Mouse (Mus musculus) stomach, postnatal 0 days (tissue): ENCODE measurements around the gene Ergic2. TPM values are rescaled to one million over a fixed set of nuclear protein-coding genes. Genes with fewer than 3 reads are reported as not detected.

Source experiments
- ATAC-seq: fragments of 200-750 bp; cut with Nextera tagmentation; 2 replicates; pipeline ENCODE4 v1.8.0; 2017; ENCODE audit not compliant: low FRiP score, low TSS enrichment
- DNase-seq: peaks from one replicate; pipeline ENCODE4 v3.0.0-alpha.2; 2016; ENCODE audit warnings: low spot score
- H3K27ac ChIP-seq: fragments of 300-500 bp; sonication (generic); replicated peaks from 2 replicates; pipeline ENCODE4 v1.5.1; 2014; ENCODE audit warnings: mild to moderate bottlenecking, control low read depth
- H3K27me3 ChIP-seq: fragments of 300-500 bp; sonication (generic); 2 replicates; pipeline ENCODE4 v1.6.1; 2014; ENCODE audit warnings: low read length; ENCODE audit not compliant: control insufficient read depth, insufficient read depth
- H3K36me3 ChIP-seq: fragments of 300-500 bp; sonication (generic); 2 replicates; pipeline ENCODE4 v1.6.1; 2014; ENCODE audit warnings: low read length, mixed read lengths; ENCODE audit not compliant: control insufficient read depth, insufficient read depth
- H3K4me1 ChIP-seq: fragments of 300-500 bp; sonication (generic); replicated peaks from 2 replicates; pipeline ENCODE4 v1.6.1; 2014; ENCODE audit warnings: antibody characterized with exemption; ENCODE audit not compliant: control insufficient read depth, insufficient read depth
- H3K4me2 ChIP-seq: fragments of 300-500 bp; sonication (generic); replicated peaks from 2 replicates; pipeline ENCODE4 v1.6.1; 2014; ENCODE audit warnings: low read depth, mild to moderate bottlenecking, control low read depth, moderate library complexity
- H3K4me3 ChIP-seq: fragments of 300-500 bp; sonication (generic); 2 replicates; pipeline ENCODE4 v1.5.1; 2014; ENCODE audit warnings: low read depth, low read length, control low read depth
- H3K9ac ChIP-seq: fragments of 300-500 bp; sonication (generic); 2 replicates; pipeline ENCODE4 v1.6.1; 2014; ENCODE audit warnings: mild to moderate bottlenecking, low read length, control low read depth, mixed read lengths
- H3K9me3 ChIP-seq: fragments of 300-500 bp; sonication (generic); 2 replicates; pipeline ENCODE4 v1.6.1; 2016; ENCODE audit warnings: low read length; ENCODE audit not compliant: control insufficient read depth
- CTCF ChIP-seq: IDR thresholded peaks from 2 replicates; pipeline ENCODE4 v1.5.1; 2016; ENCODE audit warnings: antibody characterized with exemption, low read depth, mild to moderate bottlenecking, moderate library complexity
- EP300 ChIP-seq: optimal IDR thresholded peaks from 2 replicates; pipeline ENCODE3; 2016; ENCODE audit warnings: antibody characterized with exemption
- WGBS: fragments of 180-500 bp; shearing (Covaris S2); extraction: QIAGEN DNeasy Blood & Tissue Kit; methylation state at CpG from one replicate; pipeline ENCODE4 v1.1.7; 2014; 5-methylcytosine and 5-hydroxymethylcytosine counted together
- polyA plus RNA-seq: library from polyadenylated mRNA; unstranded; fragments of >200 nt; fragmentation: Nextera tagmentation; extraction: Ambion mirVana; gene quantifications from 2 replicates; pipeline ENCODE4 v1.2.1, GENCODE M21; 2015

Gene Ergic2
- polyA plus RNA-seq, 1 experiment from 2014 or later = 148 TPM

DNA sequence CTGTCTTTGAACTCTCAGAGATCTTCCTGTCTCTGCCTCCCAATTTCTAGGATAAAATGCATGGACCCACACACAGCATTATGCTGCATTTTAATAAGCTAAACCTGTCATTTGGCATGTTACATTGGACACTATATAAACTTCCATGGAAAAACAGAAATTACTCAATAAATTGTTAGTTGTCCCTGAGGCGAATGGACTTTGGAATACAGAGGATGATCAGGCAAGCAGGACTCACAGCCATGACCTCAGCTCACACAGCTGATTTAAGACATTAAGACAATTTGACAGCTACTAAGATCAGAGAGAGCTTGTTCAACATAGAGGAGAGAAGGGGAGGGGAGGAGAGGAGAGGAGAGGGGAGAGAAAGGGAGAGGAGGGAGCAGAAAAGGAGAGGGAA lies 69.8 kb downstream of the Ergic2 start:
- no peak overlapping the region for H3K9ac ChIP-seq
- no peak overlapping the region for H3K4me2 ChIP-seq
- WGBS = 86% methylated on average over 1 of the region's 1 CpGs
- no peak overlapping the region for H3K27ac ChIP-seq
- no peak overlapping the region for H3K4me3 ChIP-seq
- no peaks in the 10 kb centered on the region for H3K9me3 ChIP-seq
- DNase-seq (no peak), ATAC-seq (no peak)
- no peaks in the 10 kb centered on the region for H3K36me3 ChIP-seq
- no peaks in the 10 kb centered on the region for H3K4me1 ChIP-seq
- TF ChIP-seq CTCF (no peak), EP300 (no peak)
- no peaks in the 10 kb centered on the region for H3K27me3 ChIP-seq

DNA sequence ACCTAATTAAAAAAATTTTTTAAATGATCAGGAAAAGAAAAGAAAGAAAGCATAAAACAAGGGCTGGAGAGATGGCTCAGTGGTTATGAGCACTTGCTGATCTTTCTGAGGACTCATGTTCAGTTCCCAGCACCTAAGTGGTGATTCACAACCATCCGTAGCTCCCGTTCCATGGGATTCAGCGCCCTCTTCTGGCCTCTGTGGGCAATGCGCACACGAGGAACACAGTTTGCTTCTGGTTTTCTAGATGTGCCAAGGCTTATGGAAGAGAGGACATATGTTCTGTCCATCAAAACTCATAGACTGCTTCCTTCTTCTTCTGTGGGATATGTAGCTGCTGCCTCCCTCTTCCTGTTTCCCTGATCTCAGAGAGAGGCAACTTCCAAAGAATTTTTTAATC lies 70.3 kb downstream of the Ergic2 start:
- no peak for ATAC-seq
- 79% methylated on average over 5 of the region's 5 CpGs for WGBS
- Histone ChIP-seq H3K4me1 (no peaks in the 10 kb centered on the region), H3K27ac (no peak overlapping the region), H3K27me3 (no peaks in the 10 kb centered on the region), H3K36me3 (no peaks in the 10 kb centered on the region), H3K9me3 (no peaks in the 10 kb centered on the region), H3K4me2 (no peak overlapping the region), H3K4me3 (no peak overlapping the region), H3K9ac (no peak overlapping the region)
- TF ChIP-seq EP300 (no peak), CTCF (peak; percentile 23; the same call in 1 of the 2 replicates)
- no peak for DNase-seq

DNA sequence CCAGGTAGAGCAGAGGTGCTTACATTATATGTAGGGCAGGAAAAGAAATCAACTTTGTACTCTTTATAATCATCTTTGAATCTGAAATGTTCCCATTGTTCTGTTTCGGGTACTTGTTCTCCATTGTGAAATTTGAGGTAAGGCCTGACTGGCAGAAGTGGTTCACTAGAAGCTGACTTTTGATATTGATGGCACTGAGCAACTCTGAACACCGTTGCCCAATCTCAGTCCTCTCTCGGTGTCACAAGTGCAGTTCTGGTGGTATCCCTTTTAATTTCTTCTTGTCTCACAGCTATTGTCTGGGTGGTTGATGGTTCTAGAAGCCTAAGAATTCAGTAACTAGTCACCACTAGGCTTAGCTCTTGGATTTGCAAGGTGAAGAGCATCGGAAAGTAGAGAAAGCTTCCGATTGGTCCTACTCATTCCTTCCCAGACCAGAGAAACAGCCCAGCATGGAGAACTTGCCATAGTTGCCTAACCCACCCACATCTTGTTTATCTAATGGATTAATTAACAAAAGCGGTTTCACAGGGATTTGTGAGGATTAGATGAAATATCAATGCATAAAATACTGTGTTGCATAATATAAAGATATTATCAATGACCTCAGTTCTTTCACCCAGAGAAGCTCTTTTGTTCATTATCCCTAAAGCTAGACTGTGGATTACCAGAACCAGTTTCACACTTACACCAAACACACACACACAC lies 72.7 kb downstream of the Ergic2 start:
- Histone ChIP-seq H3K27me3 (no peaks in the 10 kb centered on the region), H3K4me2 (no peak overlapping the region), H3K27ac (no peak overlapping the region), H3K9me3 (no peaks in the 10 kb centered on the region), H3K36me3 (no peaks in the 10 kb centered on the region), H3K9ac (no peak overlapping the region), H3K4me3 (no peak overlapping the region), H3K4me1 (no peaks in the 10 kb centered on the region)
- WGBS = 69% methylated on average over 6 of the region's 6 CpGs
- TF ChIP-seq EP300 = no peak
- no peak for TF ChIP-seq CTCF
- ATAC-seq (no peak), DNase-seq (no peak)

DNA sequence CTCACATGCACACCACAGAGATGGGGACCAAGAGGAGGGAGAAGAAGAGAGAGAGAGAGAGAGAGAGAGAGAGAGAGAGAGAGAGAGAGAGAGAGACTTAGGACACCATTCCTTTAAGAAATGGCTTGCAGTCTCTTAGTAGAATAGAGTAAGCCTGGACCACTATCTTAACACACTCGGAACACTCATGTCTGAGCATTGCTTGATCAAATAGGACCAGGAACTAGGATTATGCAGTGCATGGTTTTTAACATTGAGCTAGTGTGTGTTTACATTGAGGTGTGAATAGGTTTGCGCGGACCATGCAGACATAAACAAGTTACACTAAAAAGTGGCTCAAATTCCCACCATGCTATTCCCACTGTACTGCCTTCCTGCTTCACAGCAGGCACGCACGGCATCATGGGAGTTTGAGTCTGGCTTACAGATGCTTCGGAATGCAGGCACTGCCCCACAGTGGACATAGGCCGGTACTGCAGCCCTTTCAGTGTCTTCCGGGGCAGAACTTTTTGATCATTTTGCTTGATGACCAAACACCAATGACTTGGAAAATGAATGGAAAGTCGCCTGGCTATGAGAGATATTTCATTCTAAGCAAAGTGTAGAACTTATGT lies 76.3 kb downstream of the Ergic2 start:
- Histone ChIP-seq H3K27ac (no peak overlapping the region), H3K9ac (no peak overlapping the region), H3K4me3 (no peak overlapping the region), H3K36me3 (no peaks in the 10 kb centered on the region), H3K4me1 (no peaks in the 10 kb centered on the region), H3K4me2 (no peak overlapping the region), H3K27me3 (no peaks in the 10 kb centered on the region), H3K9me3 (no peaks in the 10 kb centered on the region)
- TF ChIP-seq EP300 (no peak), CTCF (peak; percentile 96)
- DNase-seq = peak; percentile 84
- WGBS = 27% methylated on average over 9 of the region's 9 CpGs
- peak; percentile 67 for ATAC-seq

DNA sequence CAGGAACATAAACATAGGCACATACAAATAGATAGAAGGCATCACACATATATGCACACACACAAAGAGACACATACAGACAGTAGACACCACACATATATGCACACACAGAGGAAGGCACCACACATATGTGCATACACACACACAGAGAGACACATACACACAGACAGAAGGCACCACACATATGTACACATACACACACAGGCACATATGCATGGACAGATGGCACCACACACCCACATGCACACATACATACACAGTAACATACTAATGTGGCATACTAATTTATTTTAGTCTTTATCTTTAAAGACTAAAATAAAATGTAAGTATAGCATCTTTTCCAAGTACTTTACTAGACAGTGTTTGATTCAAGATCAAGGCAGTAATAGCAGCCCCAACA lies 78.6 kb downstream of the Ergic2 start:
- Histone ChIP-seq H3K36me3 (no peaks in the 10 kb centered on the region), H3K9ac (no peak overlapping the region), H3K4me1 (no peaks in the 10 kb centered on the region), H3K4me3 (no peak overlapping the region), H3K4me2 (no peak overlapping the region), H3K9me3 (no peaks in the 10 kb centered on the region), H3K27ac (no peak overlapping the region), H3K27me3 (no peaks in the 10 kb centered on the region)
- DNase-seq = no peak
- no peak for TF ChIP-seq CTCF
- no peak for TF ChIP-seq EP300
- ATAC-seq = no peak

DNA sequence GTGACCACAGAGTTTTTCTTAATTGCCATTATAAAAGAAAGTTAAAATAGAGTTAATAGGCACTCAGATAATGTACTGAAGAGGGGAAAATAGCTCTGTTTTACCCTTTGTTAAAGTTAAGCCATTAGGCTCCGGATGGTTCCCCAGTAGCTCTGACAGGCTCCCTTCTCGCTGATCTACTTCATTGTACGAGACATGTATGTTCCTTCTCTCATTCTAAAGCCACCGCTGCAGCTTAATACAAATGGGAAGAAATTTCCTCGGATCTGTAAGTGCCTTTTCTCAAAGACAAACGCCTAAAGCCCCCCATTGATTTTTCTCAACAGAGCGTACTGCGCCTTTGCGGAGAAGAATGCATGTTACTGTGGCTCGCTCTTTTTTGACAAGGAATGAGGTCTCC lies 79.9 kb downstream of the Ergic2 start:
- ATAC-seq (no peak), DNase-seq (no peak)
- Histone ChIP-seq H3K27ac (no peak overlapping the region), H3K36me3 (no peaks in the 10 kb centered on the region), H3K4me1 (no peaks in the 10 kb centered on the region), H3K4me2 (no peak overlapping the region), H3K4me3 (no peak overlapping the region), H3K9ac (no peak overlapping the region), H3K27me3 (no peaks in the 10 kb centered on the region), H3K9me3 (no peaks in the 10 kb centered on the region)
- TF ChIP-seq CTCF = no peak
- no peak for TF ChIP-seq EP300
- 60% methylated on average over 10 of the region's 10 CpGs for WGBS

Other genes with a start within 250 kb of the Ergic2 start
- 30.8 and 31.5 TPM in 2 replicates for gene Far2, start 165.1 kb downstream of the Ergic2 start, polyA plus RNA-seq
- 0.93 and 0.97 TPM in 2 replicates for gene Tmtc1, start 232.0 kb upstream of the Ergic2 start, polyA plus RNA-seq